Mouse (Mus musculus) ovary, postnatal 10 days (tissue): Measurements from ENCODE around the gene Ano6.
"Not testable (repeated sequence)": the region's sequence is repeated elsewhere in the genome, so short reads cannot be mapped to it uniquely, and the experiment has no call there.

Experiments
- DNase-seq: peaks from one replicate; pipeline ENCODE4 v3.0.0; 2022; ENCODE audit warnings: low spot score

Gene Ano6

GRCm38 (mm10) chr15:95828018-95828646 is 37.5 kb downstream of the Ano6 start:
- DNase-seq = not testable (repeated sequence)

- DNase-seq = no peak
Observed at GRCm38 (mm10) chr15:95828647-95829254, 38.1 kb downstream of the Ano6 start.

GRCm38 (mm10) chr15:95829553-95830205 is 39.0 kb downstream of the Ano6 start:
- DNase-seq = no peak

GRCm38 (mm10) chr15:95830206-95830560 is 39.5 kb downstream of the Ano6 start:
- no peak for DNase-seq

- DNase-seq = no peak
Observed at GRCm38 (mm10) chr15:95833292-95833691, 42.6 kb downstream of the Ano6 start.

GRCm38 (mm10) chr15:95836077-95836476 is 45.4 kb downstream of the Ano6 start:
- DNase-seq = no peak

GRCm38 (mm10) chr15:95836646-95837434 is 46.2 kb downstream of the Ano6 start:
- DNase-seq = no peak

- DNase-seq = no peak
Observed at GRCm38 (mm10) chr15:95837570-95837969, 46.9 kb downstream of the Ano6 start.

GRCm38 (mm10) chr15:95838171-95839020 is 47.8 kb downstream of the Ano6 start:
- no peak for DNase-seq

GRCm38 (mm10) chr15:95839789-95840188 is 49.1 kb downstream of the Ano6 start:
- DNase-seq = no peak

- DNase-seq = no peak
Observed at GRCm38 (mm10) chr15:95843183-95843949, 52.7 kb downstream of the Ano6 start.

GRCm38 (mm10) chr15:95844412-95844811 is 53.8 kb downstream of the Ano6 start:
- DNase-seq = no peak

- DNase-seq = no peak
Observed at GRCm38 (mm10) chr15:95846102-95846501, 55.5 kb downstream of the Ano6 start.

- no peak for DNase-seq
Observed at GRCm38 (mm10) chr15:95848493-95849064, 57.9 kb downstream of the Ano6 start.

GRCm38 (mm10) chr15:95849513-95850411 is 59.1 kb downstream of the Ano6 start:
- no peak for DNase-seq

GRCm38 (mm10) chr15:95850546-95850945 is 59.9 kb downstream of the Ano6 start:
- no peak for DNase-seq

GRCm38 (mm10) chr15:95855051-95855844 is 64.6 kb downstream of the Ano6 start:
- no peak for DNase-seq

GRCm38 (mm10) chr15:95855953-95856352 is 65.3 kb downstream of the Ano6 start:
- no peak for DNase-seq
